Mouse (Mus musculus): ENCODE measurements around the gene Arl3.

GRCm38 (mm10) chr19:46483701-46484328 is 89.2 kb downstream of the Arl3 start:
- TF ChIP-seq CTCF (IDR thresholded peaks at IDR 0.05; ENCODE audit: insufficient read depth, low read depth, low read length): no peak
- no peak for TF ChIP-seq POLR2A (IDR thresholded peaks at IDR 0.05; ENCODE audit: insufficient read depth, low read depth, low read length)
